Comparison of ENCODE assay signal across 19 mouse cellular contexts in the genomic region with DNA sequence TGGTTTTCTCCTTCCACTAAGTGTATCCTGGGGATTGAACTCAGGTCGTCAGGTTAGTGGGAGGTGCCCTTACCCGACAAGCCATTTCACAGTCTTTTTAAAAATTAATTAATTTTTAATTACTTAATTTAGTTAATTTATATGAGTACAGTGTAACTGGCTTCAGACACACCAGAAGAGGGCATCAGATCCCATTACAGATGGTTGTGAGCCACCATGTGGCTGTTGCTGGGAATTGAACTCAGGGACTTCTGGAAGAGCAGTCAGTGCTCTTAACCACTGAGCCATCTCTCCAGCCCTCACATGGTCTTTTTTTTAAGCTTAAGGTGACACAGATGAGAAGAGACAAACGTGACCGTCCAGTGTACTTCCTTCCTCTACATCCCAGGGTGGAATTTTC. TPM values are rescaled to one million over a fixed set of nuclear protein-coding genes. Genes with fewer than 3 reads are reported as not detected.
"Had no signal": no experiment of that assay in that cellular context is flagged by ENCODE, and none has a peak within 500 bp of the region (broad histone marks: within the 10 kb centered on the region; RNA-seq: fewer than 3 reads in every experiment).

No protein-coding gene starts in this region.

- DNase-seq: kidney, adult 18-20 months; kidney, postnatal 25 days; liver, postnatal 0 days; right cerebral cortex, postnatal 14 days; thymus, postnatal 36 days had no signal

- H3K27ac ChIP-seq: limb, embryonic 10.5 days; liver, embryonic 12.5 days; macrophage; stomach, embryonic 15.5 days had no signal

- H3K36me3 ChIP-seq: limb, embryonic 10.5 days; liver, embryonic 12.5 days; stomach, embryonic 15.5 days had no signal

- ATAC-seq: inflammation-experienced regulatory T-cells, adult 6 months; liver, embryonic 12.5 days; liver, postnatal 0 days; midbrain, embryonic 16.5 days had no signal

- H3K4me3 ChIP-seq: limb, embryonic 10.5 days; liver, embryonic 12.5 days; stomach, embryonic 15.5 days had no signal

- H3K4me2 ChIP-seq: liver, embryonic 12.5 days; midbrain, embryonic 11.5 days; stomach, embryonic 15.5 days had no signal

- H3K9me3 ChIP-seq: limb, embryonic 10.5 days; liver, embryonic 12.5 days; megakaryocyte, embryonic 14.5 days; stomach, embryonic 15.5 days had no signal

- H3K9ac ChIP-seq: liver, embryonic 12.5 days; liver, postnatal 0 days; stomach, embryonic 15.5 days had no signal

RNA-seq across cellular contexts. Expression of a gene that starts 3.6 kb away (rescaled TPM):
- total RNA-seq: layer of hippocampus, postnatal 10 days; left cerebral cortex, postnatal 10 days had no signal
- polyA plus RNA-seq: inflammation-experienced regulatory T-cells, adult 6 months; kidney, embryonic 14.5 days; limb, embryonic 10.5 days; liver, postnatal 0 days; midbrain, embryonic 16.5 days; neural tube, embryonic 14.5 days; spleen, adult 2 months; thymus, postnatal 0 days had no signal
